ENCODE assay signal across 21 mouse cellular contexts in the genomic region with DNA sequence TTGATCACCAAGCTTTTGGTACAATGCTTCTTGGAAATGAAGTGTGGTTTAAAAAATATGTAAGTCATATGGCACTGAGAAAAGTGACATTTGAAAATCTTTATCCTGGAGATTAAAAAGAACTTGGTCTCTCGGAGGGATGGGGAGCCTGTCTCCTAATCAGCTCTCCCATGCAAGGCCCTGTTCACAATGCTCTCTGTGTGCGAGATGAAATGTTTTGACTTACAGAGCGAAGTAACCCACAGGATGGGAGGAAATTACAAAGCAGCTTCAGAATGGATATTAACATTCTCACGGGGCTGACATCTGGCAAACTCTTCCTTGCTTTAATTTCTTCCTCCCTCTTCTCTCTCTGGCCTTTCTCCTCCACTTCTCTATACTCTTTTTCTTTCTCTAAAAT.
DNase-seq lines count a peak whose midpoint lies in the region; ATAC-seq and TF ChIP-seq lines count a peak whose summit lies in the region.
"Had no signal": no experiment of that assay in that cellular context is flagged by ENCODE, and none has a peak within 500 bp of the region (broad histone marks: within the 10 kb centered on the region; RNA-seq: fewer than 3 reads in every experiment).

No protein-coding gene starts in this region.

- TF ChIP-seq CTCF in lung, embryonic 14.5 days (IDR thresholded peaks at IDR 0.05; ENCODE audit: low read depth): no peak
- TF ChIP-seq CTCF in brain, embryonic 14.5 days (IDR thresholded peaks at IDR 0.05; ENCODE audit: borderline replicate concordance, extremely low read depth, insufficient read depth, insufficient read length): no peak

- no peak overlapping the region for H3K4me3 ChIP-seq in forebrain, embryonic 14.5 days (ENCODE audit: low read depth, low read length)
- no peak overlapping the region for H3K4me3 ChIP-seq in forebrain, embryonic 15.5 days
- no peak overlapping the region for H3K4me3 ChIP-seq in lung, embryonic 14.5 days (ENCODE audit: low read depth, low read length)
- H3K4me3 ChIP-seq: embryonic facial prominence, embryonic 12.5 days; embryonic facial prominence, embryonic 15.5 days; erythroblast, embryonic 14.5 days; forebrain, embryonic 10.5 days; forebrain, embryonic 12.5 days had no signal

- DNase-seq in forebrain, embryonic 14.5 days (ENCODE audit: low spot score): peak; percentile 39
- peak; percentile 21 for DNase-seq in lung, embryonic 14.5 days
- DNase-seq in lung, postnatal 25 days (ENCODE audit: low spot score): no peak
- peak; percentile 67 for DNase-seq in brain, embryonic 14.5 days (ENCODE audit: low read depth)
- no peak for DNase-seq in urinary bladder, postnatal 4 days (ENCODE audit: low spot score in 2 of 2)
- DNase-seq: adrenal gland, adult 2 months; adrenal gland, postnatal 10 days; adrenal gland, postnatal 25 days; cerebellum, adult 11 months; cerebellum, adult 18-20 months; cerebellum, adult 8-10 months; cerebellum, adult 9-11 months; cerebellum, postnatal 14 days; cerebellum, postnatal 36 days; embryo, embryonic 11 days had no signal

- H3K27ac ChIP-seq in forebrain, embryonic 14.5 days (ENCODE audit: low read depth, low read length): no peak overlapping the region
- no peak overlapping the region for H3K27ac ChIP-seq in forebrain, embryonic 15.5 days (replicated peaks)
- H3K27ac ChIP-seq in lung, embryonic 14.5 days (ENCODE audit: low read depth): no peak overlapping the region
- H3K27ac ChIP-seq: embryonic facial prominence, embryonic 12.5 days; embryonic facial prominence, embryonic 15.5 days; forebrain, embryonic 10.5 days; forebrain, embryonic 12.5 days had no signal

- H3K36me3 ChIP-seq in forebrain, embryonic 14.5 days (ENCODE audit: control insufficient read depth, insufficient read depth, low read length): no peaks in the 10 kb centered on the region
- H3K36me3 ChIP-seq in forebrain, embryonic 15.5 days: no peaks in the 10 kb centered on the region
- H3K36me3 ChIP-seq in lung, embryonic 14.5 days (ENCODE audit: insufficient read depth): no peaks in the 10 kb centered on the region
- H3K36me3 ChIP-seq: embryonic facial prominence, embryonic 12.5 days; embryonic facial prominence, embryonic 15.5 days; forebrain, embryonic 10.5 days; forebrain, embryonic 12.5 days had no signal

- H3K4me2 ChIP-seq in forebrain, embryonic 14.5 days (ENCODE audit: low read length): no peak overlapping the region
- H3K4me2 ChIP-seq in forebrain, embryonic 15.5 days (replicated peaks): no peak overlapping the region
- no peak overlapping the region for H3K4me2 ChIP-seq in lung, embryonic 14.5 days
- H3K4me2 ChIP-seq: embryonic facial prominence, embryonic 12.5 days; embryonic facial prominence, embryonic 15.5 days; forebrain, embryonic 12.5 days had no signal

- H3K9me3 ChIP-seq in forebrain, embryonic 14.5 days (replicated peaks; ENCODE audit: control insufficient read depth, low read length): no peaks in the 10 kb centered on the region
- H3K9me3 ChIP-seq in forebrain, embryonic 15.5 days: no peaks in the 10 kb centered on the region
- H3K9me3 ChIP-seq in lung, embryonic 14.5 days (ENCODE audit: low read depth, low read length): no peaks in the 10 kb centered on the region
- H3K9me3 ChIP-seq: embryonic facial prominence, embryonic 12.5 days; embryonic facial prominence, embryonic 15.5 days; forebrain, embryonic 10.5 days; forebrain, embryonic 12.5 days had no signal

- 10% methylated on average over 4 of the region's 4 CpGs for WGBS in forebrain, embryonic 14.5 days
- 10% methylated on average over 4 of the region's 4 CpGs for WGBS in forebrain, embryonic 15.5 days
- 30% methylated on average over 4 of the region's 4 CpGs for WGBS in lung, embryonic 14.5 days

- 0 out of 2 replicates have a peak, but pooled peaks have one; percentile 44 for ATAC-seq in forebrain, embryonic 14.5 days
- ATAC-seq in forebrain, embryonic 15.5 days (replicated peaks): no peak; the same call in 1 of the 2 replicates
- no peak for ATAC-seq in lung, embryonic 14.5 days (ENCODE audit: insufficient read depth)

- no peak overlapping the region for H3K9ac ChIP-seq in forebrain, embryonic 14.5 days (ENCODE audit: low read length)
- H3K9ac ChIP-seq in forebrain, embryonic 15.5 days (replicated peaks): no peak overlapping the region
- H3K9ac ChIP-seq in lung, embryonic 14.5 days: no peak overlapping the region
- H3K9ac ChIP-seq: embryonic facial prominence, embryonic 12.5 days; embryonic facial prominence, embryonic 15.5 days; forebrain, embryonic 12.5 days had no signal

- H3K4me1 ChIP-seq in forebrain, embryonic 14.5 days (ENCODE audit: control insufficient read depth, insufficient read depth, low read length): no peaks in the 10 kb centered on the region
- H3K4me1 ChIP-seq in forebrain, embryonic 15.5 days: peaks cover 7% of the 10 kb centered on the region
- no peaks in the 10 kb centered on the region for H3K4me1 ChIP-seq in lung, embryonic 14.5 days (ENCODE audit: insufficient read depth)
- H3K4me1 ChIP-seq: embryonic facial prominence, embryonic 12.5 days; embryonic facial prominence, embryonic 15.5 days; forebrain, embryonic 12.5 days had no signal

- TF ChIP-seq POLR2A in brain, embryonic 14.5 days (IDR thresholded peaks at IDR 0.05; ENCODE audit: borderline replicate concordance, extremely low read depth, insufficient read depth, insufficient read length, poor library complexity, severe bottlenecking): no peak

- no peaks in the 10 kb centered on the region for H3K27me3 ChIP-seq in forebrain, embryonic 14.5 days (replicated peaks; ENCODE audit: control insufficient read depth, insufficient read depth, low read length)
- no peaks in the 10 kb centered on the region for H3K27me3 ChIP-seq in forebrain, embryonic 15.5 days
- H3K27me3 ChIP-seq in lung, embryonic 14.5 days (ENCODE audit: insufficient read depth, low read length): no peaks in the 10 kb centered on the region
- H3K27me3 ChIP-seq: embryonic facial prominence, embryonic 12.5 days; embryonic facial prominence, embryonic 15.5 days; forebrain, embryonic 12.5 days had no signal

Comparison
In these comparisons a context has a peak if more than half of its experiments do, and no peak if none do; other contexts are left out.
1. DNase-seq: peak in forebrain, embryonic 14.5 days (single experiment), lung, embryonic 14.5 days (single experiment) and brain, embryonic 14.5 days (single experiment); none in lung, postnatal 25 days (single experiment) and urinary bladder, postnatal 4 days (0 of 2).